Mouse (Mus musculus): ENCODE measurements around the gene Cpm.

Gene Cpm

GRCm38 (mm10) chr10:117647964-117648472 is 18.7 kb downstream of the Cpm start:
- no peak for DNase-seq (ENCODE audit: low read depth, low spot score)

- DNase-seq (ENCODE audit: low read depth, low spot score), result no peak
Measured at GRCm38 (mm10) chr10:117648643-117649042, 19.3 kb downstream of the Cpm start.

- no peak for DNase-seq (ENCODE audit: low read depth, low spot score)
Measured at GRCm38 (mm10) chr10:117649292-117650041, 20.2 kb downstream of the Cpm start.

GRCm38 (mm10) chr10:117650042-117650655 is 20.8 kb downstream of the Cpm start:
- no peak for DNase-seq (ENCODE audit: low read depth, low spot score)

GRCm38 (mm10) chr10:117650725-117651124 is 21.4 kb downstream of the Cpm start:
- no peak for DNase-seq (ENCODE audit: low read depth, low spot score)

GRCm38 (mm10) chr10:117651587-117652377 is 22.5 kb downstream of the Cpm start:
- no peak for DNase-seq (ENCODE audit: low read depth, low spot score)

- DNase-seq (ENCODE audit: low read depth, low spot score), result no peak
Measured at GRCm38 (mm10) chr10:117652378-117652774, 23.1 kb downstream of the Cpm start.

GRCm38 (mm10) chr10:117652930-117653778 is 23.9 kb downstream of the Cpm start:
- no peak for DNase-seq (ENCODE audit: low read depth, low spot score)

GRCm38 (mm10) chr10:117653779-117654173 is 24.5 kb downstream of the Cpm start:
- DNase-seq (ENCODE audit: low read depth, low spot score), result no peak

GRCm38 (mm10) chr10:117654576-117655123 is 25.4 kb downstream of the Cpm start:
- DNase-seq (ENCODE audit: low read depth, low spot score), result no peak

GRCm38 (mm10) chr10:117655460-117655859 is 26.2 kb downstream of the Cpm start:
- no peak for DNase-seq (ENCODE audit: low read depth, low spot score)

- DNase-seq (ENCODE audit: low read depth, low spot score), result no peak
Measured at GRCm38 (mm10) chr10:117655908-117656661, 26.8 kb downstream of the Cpm start.

GRCm38 (mm10) chr10:117656662-117656962 is 27.3 kb downstream of the Cpm start:
- DNase-seq (ENCODE audit: low read depth, low spot score), result no peak

- DNase-seq (ENCODE audit: low read depth, low spot score), result no peak
Measured at GRCm38 (mm10) chr10:117656985-117657658, 27.8 kb downstream of the Cpm start.

- no peak for DNase-seq (ENCODE audit: low read depth, low spot score)
Measured at GRCm38 (mm10) chr10:117657659-117658306, 28.5 kb downstream of the Cpm start.

GRCm38 (mm10) chr10:117658522-117659429 is 29.5 kb downstream of the Cpm start:
- no peak for DNase-seq (ENCODE audit: low read depth, low spot score)

- DNase-seq (ENCODE audit: low read depth, low spot score), result no peak
Measured at GRCm38 (mm10) chr10:117659430-117659813, 30.1 kb downstream of the Cpm start.

- DNase-seq (ENCODE audit: low read depth, low spot score), result no peak
Measured at GRCm38 (mm10) chr10:117659819-117660218, 30.5 kb downstream of the Cpm start.
